Mouse (Mus musculus): ENCODE results near the gene Hcls1.

Hcls1 gene

DNA sequence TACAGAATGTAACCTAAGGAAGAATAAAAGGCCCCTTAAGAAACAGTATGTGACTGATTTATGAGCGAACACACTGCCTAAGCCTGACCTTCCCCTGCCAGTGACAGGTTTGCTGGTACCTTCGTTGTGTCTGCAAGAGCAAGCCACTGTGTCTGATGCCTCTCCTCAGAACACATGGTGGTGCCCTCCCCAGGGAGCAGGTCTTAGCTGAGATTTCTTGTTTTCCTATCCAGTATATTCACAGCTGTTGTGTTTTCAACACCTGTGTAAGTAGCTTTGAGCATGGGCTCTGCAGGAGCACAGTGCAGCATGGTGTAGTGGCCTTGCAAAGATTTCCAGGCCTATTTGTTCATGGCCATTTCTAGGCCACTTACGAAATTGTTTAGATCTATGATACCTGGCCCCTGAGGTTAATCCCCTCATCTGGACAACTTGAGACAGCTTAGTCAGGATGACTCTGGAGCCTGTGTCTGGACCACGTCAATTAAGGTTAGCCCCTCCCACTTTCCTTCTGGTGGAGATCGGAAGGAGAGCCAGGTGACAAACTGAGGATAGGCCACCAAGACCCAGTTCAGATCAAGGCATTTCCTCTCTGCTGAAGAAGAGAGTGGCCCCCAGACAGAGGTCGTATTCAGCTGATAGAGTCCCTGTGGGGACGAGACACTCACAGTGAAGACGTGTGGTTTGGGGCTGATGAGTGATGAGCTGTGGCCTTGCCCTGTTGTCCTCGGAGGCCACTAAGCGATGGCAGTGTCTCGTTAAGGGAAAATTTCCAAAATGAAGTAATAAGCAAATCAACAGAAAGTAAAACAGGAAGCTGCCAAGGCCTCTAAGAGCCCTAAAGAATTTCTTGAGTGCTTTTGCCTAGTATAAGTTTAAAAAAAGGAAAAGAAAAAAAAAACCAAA, 4.3 kb upstream of the Hcls1 start:
- DNase-seq (ENCODE audit: low read depth, low spot score): no peak

DNA sequence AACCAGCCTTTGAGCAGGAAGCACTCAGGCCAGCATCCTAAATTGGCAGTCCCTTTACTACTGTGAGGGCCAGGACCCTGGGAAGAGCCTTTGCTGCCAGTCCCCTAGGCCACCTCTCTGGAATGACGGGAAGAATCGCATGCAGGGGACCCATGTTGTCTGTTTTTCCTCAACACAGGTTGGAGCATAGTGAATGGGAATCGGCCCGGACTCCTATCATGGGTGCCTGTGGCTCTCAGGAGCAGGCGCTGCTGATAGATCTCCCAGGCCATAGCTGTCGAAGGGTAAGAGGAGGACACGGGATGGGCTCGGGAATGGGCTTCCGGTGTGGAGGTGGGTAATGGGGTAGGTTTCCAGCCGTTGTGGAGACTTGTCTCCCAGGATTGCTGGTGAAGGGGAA, 3.4 kb upstream of the Hcls1 start:
- DNase-seq (ENCODE audit: low read depth, low spot score): no peak

DNA sequence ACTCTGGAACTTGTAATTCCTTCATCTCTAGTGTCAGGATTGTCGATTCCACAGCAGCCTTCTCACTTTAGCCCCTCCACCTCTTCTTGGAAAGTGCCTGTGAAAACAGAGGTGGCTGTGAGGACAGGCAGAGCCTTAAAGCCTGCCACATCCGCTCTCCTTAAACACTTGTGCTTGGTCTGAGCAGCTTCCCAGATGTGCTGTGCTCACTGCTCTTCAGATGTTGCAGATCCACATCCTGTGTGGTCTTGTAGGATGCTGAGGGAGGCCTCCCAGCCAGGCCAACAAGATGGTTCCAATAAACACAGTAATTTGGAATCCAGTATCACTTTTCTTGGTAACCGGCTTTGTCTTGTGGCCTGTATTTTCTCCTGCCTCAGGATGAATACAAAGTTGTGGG, 2.8 kb upstream of the Hcls1 start:
- DNase-seq (ENCODE audit: low read depth, low spot score): no peak

DNA sequence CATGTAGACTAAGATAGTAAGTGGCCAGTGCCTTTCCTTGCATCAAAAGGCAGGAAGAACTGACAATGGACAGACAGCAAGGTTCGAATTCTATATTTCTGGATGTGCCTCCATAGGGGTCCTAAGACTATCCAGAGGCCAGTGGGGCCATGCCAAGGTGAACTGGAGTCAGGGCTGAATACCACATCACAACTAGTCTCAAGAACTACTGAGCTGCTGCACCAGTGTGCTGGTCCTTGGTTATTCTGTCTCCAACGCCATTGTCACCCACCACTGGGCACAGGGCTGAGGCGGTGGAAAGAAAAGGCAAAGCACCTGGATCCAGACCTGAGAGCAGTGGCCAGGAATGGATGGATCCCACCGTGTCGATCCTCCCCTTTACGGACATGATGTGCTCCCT, 2.2 kb upstream of the Hcls1 start:
- DNase-seq (ENCODE audit: low read depth, low spot score): no peak

- no peak for DNase-seq (ENCODE audit: low read depth, low spot score)
These were observed 497 bp upstream of the Hcls1 start for GRCm38 (mm10) chr16:36934131-36934840.

DNA sequence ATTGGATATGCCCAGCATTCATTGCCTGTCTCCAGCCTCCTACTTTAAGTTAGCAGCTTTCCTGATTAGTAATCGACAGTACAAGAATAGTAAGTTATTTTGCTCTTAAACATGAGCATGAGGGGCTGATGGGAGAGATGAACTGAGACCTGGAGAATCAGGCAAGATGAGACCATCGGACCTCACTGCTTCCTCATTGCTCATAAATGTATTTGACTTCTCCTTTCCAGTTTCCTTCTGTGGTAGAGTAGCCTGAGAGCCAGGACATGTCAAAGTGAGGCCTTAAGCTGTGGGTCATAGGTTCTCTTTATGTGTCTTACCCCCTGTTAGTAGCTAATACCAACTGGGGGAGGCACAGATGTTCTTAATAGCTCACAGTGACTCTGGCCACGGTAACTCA, 1.0 kb downstream of the Hcls1 start:
- no peak for DNase-seq (ENCODE audit: low read depth, low spot score)

GRCm38 (mm10) chr16:36941137-36941727, 6.4 kb downstream of the Hcls1 start:
- DNase-seq (ENCODE audit: low read depth, low spot score): no peak

GRCm38 (mm10) chr16:36941895-36942294, 7.1 kb downstream of the Hcls1 start:
- no peak for DNase-seq (ENCODE audit: low read depth, low spot score)

- no peak for DNase-seq (ENCODE audit: low read depth, low spot score)
These were observed 8.8 kb downstream of the Hcls1 start for GRCm38 (mm10) chr16:36943591-36943990.

- no peak for DNase-seq (ENCODE audit: low read depth, low spot score)
These were observed 10.2 kb downstream of the Hcls1 start for GRCm38 (mm10) chr16:36944895-36945424.

DNA sequence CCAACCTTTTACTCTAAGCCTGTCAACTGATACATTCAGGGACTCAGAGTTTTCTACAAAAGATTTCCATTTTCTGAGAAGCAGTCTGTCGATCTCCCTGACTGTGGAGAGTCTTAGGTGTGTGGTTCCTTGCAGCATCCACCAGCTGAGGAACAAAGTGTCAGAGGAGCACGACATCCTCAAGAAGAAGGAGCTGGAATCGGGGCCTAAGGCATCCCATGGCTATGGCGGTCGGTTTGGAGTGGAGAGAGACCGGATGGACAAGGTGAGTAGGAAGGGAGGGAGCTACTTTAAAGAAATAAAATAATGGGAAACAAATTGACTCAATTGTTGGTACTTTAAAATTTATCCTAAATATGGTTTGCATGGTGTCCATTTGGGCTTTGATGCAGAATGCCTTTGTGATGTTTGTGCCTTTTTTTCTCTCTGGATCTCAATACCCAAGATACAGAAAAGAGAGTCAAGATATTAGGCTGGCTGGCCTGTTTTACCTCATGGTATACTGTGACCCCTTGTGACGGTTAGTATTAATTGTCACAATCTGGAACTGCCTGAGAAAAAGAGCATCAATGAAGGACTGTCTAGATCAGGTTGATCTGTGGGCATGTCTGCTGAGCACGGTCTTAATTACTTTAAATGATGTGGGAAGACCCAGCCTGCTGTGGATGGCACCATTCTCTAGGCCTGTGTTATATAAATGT, 11.8 kb downstream of the Hcls1 start:
- DNase-seq (ENCODE audit: low read depth, low spot score): no peak

GRCm38 (mm10) chr16:36947646-36948197, 12.9 kb downstream of the Hcls1 start:
- no peak for DNase-seq (ENCODE audit: low read depth, low spot score)

- no peak for DNase-seq (ENCODE audit: low read depth, low spot score)
These were observed 15.0 kb downstream of the Hcls1 start for GRCm38 (mm10) chr16:36949614-36950336.

DNA sequence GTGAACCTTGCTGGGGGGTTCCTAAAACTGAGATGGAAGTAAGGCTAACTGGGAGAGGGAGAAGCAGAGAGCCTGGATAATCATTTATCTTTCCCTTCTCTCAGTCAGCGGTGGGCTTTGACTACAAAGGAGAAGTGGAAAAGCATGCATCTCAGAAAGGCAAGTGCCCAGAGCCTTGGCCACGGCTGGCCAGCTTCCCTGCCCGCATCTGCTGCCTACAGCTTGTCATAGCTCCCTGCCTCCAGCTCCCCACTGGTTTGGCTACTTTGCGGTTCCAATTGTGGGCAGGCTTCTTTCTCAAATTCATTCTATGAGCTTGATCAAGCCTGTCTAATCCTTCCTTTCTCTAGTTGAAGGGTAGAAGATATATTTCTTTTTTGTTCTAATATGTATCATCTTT, 16.2 kb downstream of the Hcls1 start:
- DNase-seq (ENCODE audit: low read depth, low spot score): no peak

DNA sequence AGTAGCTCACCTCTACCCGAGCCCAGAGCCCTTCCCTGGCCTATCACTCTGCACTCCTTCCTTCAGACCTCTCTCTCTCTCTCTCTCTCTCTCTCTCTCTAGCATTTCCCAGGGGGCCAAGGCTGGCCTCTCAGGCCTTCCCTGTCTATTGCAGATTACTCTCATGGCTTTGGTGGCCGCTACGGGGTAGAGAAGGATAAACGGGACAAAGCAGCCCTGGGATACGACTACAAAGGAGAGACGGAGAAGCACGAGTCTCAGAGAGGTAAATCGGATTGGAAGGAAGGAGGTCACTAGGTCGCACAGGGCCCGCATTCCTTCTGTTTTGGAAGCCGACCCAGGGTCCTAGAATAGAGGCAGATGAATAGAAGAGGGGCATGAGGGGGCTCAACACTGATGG, 20.3 kb downstream of the Hcls1 start:
- no peak for DNase-seq (ENCODE audit: low read depth, low spot score)

- DNase-seq (ENCODE audit: low read depth, low spot score): no peak
These were observed 28.6 kb downstream of the Hcls1 start for GRCm38 (mm10) chr16:36963415-36963814.

- DNase-seq (ENCODE audit: low read depth, low spot score): no peak
These were observed 44.3 kb downstream of the Hcls1 start for GRCm38 (mm10) chr16:36979127-36979526.

- DNase-seq (ENCODE audit: low read depth, low spot score): no peak
These were observed 49.0 kb downstream of the Hcls1 start for GRCm38 (mm10) chr16:36983796-36984195.

DNA sequence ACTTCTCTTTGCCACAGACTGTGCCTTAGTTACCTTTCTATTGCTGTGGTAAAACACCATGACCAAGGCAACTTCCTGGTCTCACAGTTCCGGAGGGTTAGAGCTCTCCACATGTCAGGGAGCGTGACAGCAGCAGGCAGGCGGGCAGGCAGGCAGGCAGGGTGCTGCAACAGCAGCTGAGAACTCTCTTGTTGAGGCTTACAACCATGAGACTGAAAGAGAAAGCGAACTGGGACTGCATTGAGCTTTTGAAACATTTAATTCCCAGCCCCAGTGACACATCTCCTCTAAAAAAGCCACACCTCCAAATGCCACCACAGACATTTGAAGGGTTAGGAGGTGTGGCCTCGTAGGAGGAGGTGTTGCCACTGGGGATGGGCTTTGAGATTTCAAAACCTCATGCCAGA, 50.9 kb downstream of the Hcls1 start:
- DNase-seq (ENCODE audit: low read depth, low spot score): no peak

DNA sequence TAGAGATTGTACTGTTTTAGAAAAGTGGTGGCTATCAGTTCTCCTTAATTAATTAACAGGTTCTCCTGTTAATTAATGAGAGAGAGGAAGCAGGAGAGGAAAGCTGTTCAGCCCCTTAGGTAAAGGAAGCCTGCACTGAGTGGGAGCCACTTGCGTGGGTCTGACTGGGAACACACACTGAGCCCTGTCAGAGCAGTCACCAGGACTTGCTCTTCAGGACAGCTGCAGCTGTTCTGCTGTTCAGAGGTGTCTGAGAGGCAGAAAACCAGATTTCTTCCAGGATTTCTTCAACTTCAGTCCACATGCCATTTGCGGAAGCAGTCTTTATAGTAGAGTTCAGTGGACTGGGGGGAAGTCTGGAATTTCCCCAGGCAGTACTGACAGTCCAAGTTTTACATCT, 52.6 kb downstream of the Hcls1 start:
- no peak for DNase-seq (ENCODE audit: low read depth, low spot score)

GRCm38 (mm10) chr16:36988066-36988465, 53.3 kb downstream of the Hcls1 start:
- no peak for DNase-seq (ENCODE audit: low read depth, low spot score)

Data from embryo, embryonic 11.5 days (tissue).